Mouse (Mus musculus) lung, adult 2 months (tissue): ENCODE results near the gene Cdh4. TPM values are rescaled to one million over a fixed set of nuclear protein-coding genes. Genes with fewer than 3 reads are reported as not detected.

Experiments
- DNase-seq: peaks from one replicate; pipeline ENCODE4 v3.0.0; 2022
- H3K4me1 ChIP-seq: fragments of 200-500 bp; 2 replicates; pipeline ENCODE4 v1.6.1; 2011; ENCODE audit warnings: low read length; ENCODE audit not compliant: control insufficient read depth, insufficient read depth
- H3K4me3 ChIP-seq: fragments of 200-500 bp; replicated peaks from 2 replicates; pipeline ENCODE3; 2011; ENCODE audit warnings: low read depth, mild to moderate bottlenecking, control low read depth, low read length; ENCODE audit errors: extremely low read depth
- CTCF ChIP-seq: fragments of 200-500 bp; IDR thresholded peaks from 2 replicates; pipeline ENCODE4 v1.5.1; 2011; ENCODE audit warnings: mild to moderate bottlenecking, low read length, control low read depth; ENCODE audit not compliant: insufficient read depth
- POLR2A ChIP-seq: fragments of 200-500 bp; IDR thresholded peaks from 2 replicates; pipeline ENCODE4 v1.6.1; 2011; ENCODE audit warnings: low read depth, mild to moderate bottlenecking, control low read depth, low read length, borderline replicate concordance; ENCODE audit errors: extremely low read depth
- WGBS: fragments of 180-500 bp; shearing (Covaris S2); methylation state at CpG from one replicate; pipeline ENCODE4 v1.1.7; 2018; 5-methylcytosine and 5-hydroxymethylcytosine counted together
- polyA plus RNA-seq: library from polyadenylated mRNA; depleted of rRNA; stranded (reverse); fragments of >200 nt; gene quantifications from 2 replicates; pipeline ENCODE4 v1.2.3, GENCODE M21; 2012

The Cdh4 gene
- polyA plus RNA-seq, 1 experiment, result 2.0 TPM

- no peak for TF ChIP-seq POLR2A
- TF ChIP-seq CTCF, result no peak
- 84% methylated on average over 4 of the region's 4 CpGs for WGBS
- H3K4me3 ChIP-seq, result no peak overlapping the region
- no peaks in the 10 kb centered on the region for H3K4me1 ChIP-seq
- DNase-seq, result no peak
Measured at GRCm38 (mm10) chr2:179463514-179463913, 21.3 kb downstream of the Cdh4 start.

GRCm38 (mm10) chr2:179467839-179468445 lies 25.7 kb downstream of the Cdh4 start:
- WGBS, result 83% methylated on average over 8 of the region's 8 CpGs
- TF ChIP-seq POLR2A (no peak), CTCF (no peak)
- no peak overlapping the region for H3K4me3 ChIP-seq
- H3K4me1 ChIP-seq, result no peaks in the 10 kb centered on the region
- DNase-seq, result no peak

- WGBS, result 82% methylated on average over 6 of the region's 6 CpGs
- DNase-seq, result no peak
- no peak for TF ChIP-seq CTCF
- no peak for TF ChIP-seq POLR2A
- no peaks in the 10 kb centered on the region for H3K4me1 ChIP-seq
- no peak overlapping the region for H3K4me3 ChIP-seq
Measured at GRCm38 (mm10) chr2:179476622-179477021, 34.4 kb downstream of the Cdh4 start.

- DNase-seq, result no peak
- Histone ChIP-seq H3K4me3 (no peak overlapping the region), H3K4me1 (no peaks in the 10 kb centered on the region)
- WGBS, result 73% methylated on average over 5 of the region's 5 CpGs
- TF ChIP-seq POLR2A (no peak), CTCF (no peak)
Measured at GRCm38 (mm10) chr2:179480800-179481200, 38.6 kb downstream of the Cdh4 start.

GRCm38 (mm10) chr2:179481363-179481762 lies 39.1 kb downstream of the Cdh4 start:
- WGBS, result 92% methylated on average over 10 of the region's 10 CpGs
- no peak overlapping the region for H3K4me3 ChIP-seq
- TF ChIP-seq POLR2A (no peak), CTCF (no peak)
- no peak for DNase-seq
- no peaks in the 10 kb centered on the region for H3K4me1 ChIP-seq

- no peaks in the 10 kb centered on the region for H3K4me1 ChIP-seq
- TF ChIP-seq CTCF (no peak), POLR2A (no peak)
- no peak for DNase-seq
Measured at GRCm38 (mm10) chr2:179488526-179489139, 46.4 kb downstream of the Cdh4 start.

GRCm38 (mm10) chr2:179491891-179492290 lies 49.7 kb downstream of the Cdh4 start:
- no peak for DNase-seq
- H3K4me3 ChIP-seq, result no peak overlapping the region
- WGBS, result 74% methylated on average over 11 of the region's 11 CpGs
- no peaks in the 10 kb centered on the region for H3K4me1 ChIP-seq
- no peak for TF ChIP-seq POLR2A
- no peak for TF ChIP-seq CTCF

More at GRCm38 (mm10) chr2:179488526-179489139, 46.4 kb downstream of the Cdh4 start:
- H3K4me3 ChIP-seq, result no peak overlapping the region
- 74% methylated on average over 21 of the region's 21 CpGs for WGBS

- TF ChIP-seq CTCF (no peak), POLR2A (no peak)
- no peak for DNase-seq
- no peaks in the 10 kb centered on the region for H3K4me1 ChIP-seq
- 81% methylated on average over 1 of the region's 1 CpGs for WGBS
- H3K4me3 ChIP-seq, result no peak overlapping the region
Measured at GRCm38 (mm10) chr2:179494276-179494675, 52.0 kb downstream of the Cdh4 start.

- Histone ChIP-seq H3K4me1 (no peaks in the 10 kb centered on the region), H3K4me3 (no peak overlapping the region)
- no peak for TF ChIP-seq CTCF
- no peak for TF ChIP-seq POLR2A
- 88% methylated on average over 16 of the region's 16 CpGs for WGBS
- DNase-seq, result no peak
Measured at GRCm38 (mm10) chr2:179510439-179510838, 68.2 kb downstream of the Cdh4 start.

GRCm38 (mm10) chr2:179516559-179516958 lies 74.3 kb downstream of the Cdh4 start:
- H3K4me1 ChIP-seq, result no peaks in the 10 kb centered on the region
- TF ChIP-seq POLR2A (no peak), CTCF (no peak)
- DNase-seq, result no peak
- WGBS, result 78% methylated on average over 9 of the region's 9 CpGs
- no peak overlapping the region for H3K4me3 ChIP-seq
